Mouse (Mus musculus): Measurements from ENCODE around the gene Krtap10-10. TPM values are rescaled to one million over a fixed set of nuclear protein-coding genes. Genes with fewer than 3 reads are reported as not detected.

The Krtap10-10 gene
- polyA plus RNA-seq, 1 experiment: not detected

DNA sequence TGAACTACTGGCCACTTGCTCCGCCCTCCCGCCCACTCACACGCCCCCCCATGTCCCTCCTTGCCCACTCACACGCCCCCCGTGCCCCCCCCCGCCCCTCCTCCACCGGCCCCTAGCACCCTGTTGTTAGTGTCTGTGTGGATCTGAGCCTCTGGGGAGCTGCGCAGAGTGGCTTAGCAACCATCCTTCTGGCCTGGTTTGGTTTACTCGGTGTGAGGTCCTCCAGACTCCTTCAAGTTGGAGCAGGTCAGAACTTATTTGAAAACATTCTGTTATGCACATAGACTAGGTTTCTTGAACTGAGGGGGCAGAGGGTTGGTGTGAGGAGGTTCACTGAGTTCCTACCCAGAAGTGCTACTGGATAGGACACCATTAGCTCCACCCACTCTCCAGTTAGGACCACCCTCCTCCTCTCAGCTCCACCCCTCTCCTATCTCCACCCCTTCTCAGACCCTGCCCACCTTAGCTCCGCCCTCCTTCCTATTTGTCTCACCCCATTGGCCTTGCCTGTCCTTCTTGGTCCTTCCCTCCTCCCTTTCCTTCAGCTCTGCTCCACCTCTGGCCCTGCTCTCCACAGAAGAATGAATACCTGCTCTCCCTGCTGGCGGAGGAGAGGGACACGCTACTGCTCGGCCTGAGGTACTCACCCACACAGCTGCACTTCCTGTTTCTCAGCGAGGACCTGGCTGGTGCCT, 28.5 kb downstream of the Krtap10-10 start:
- no peak for TF ChIP-seq POLR2A (IDR thresholded peaks at IDR 0.05; ENCODE audit: extremely low read depth, insufficient read depth, low read length)
- no peak for TF ChIP-seq CTCF (IDR thresholded peaks at IDR 0.05; ENCODE audit: extremely low read depth, insufficient read depth, low read length)
- Histone ChIP-seq H3K4me3 (ENCODE audit: insufficient read depth, low read length) (no peak overlapping the region), H3K4me1 (ENCODE audit: control insufficient read depth, insufficient read depth, low read length) (no peaks in the 10 kb centered on the region), H3K27ac (ENCODE audit: insufficient read depth, low read length) (no peak overlapping the region)

DNA sequence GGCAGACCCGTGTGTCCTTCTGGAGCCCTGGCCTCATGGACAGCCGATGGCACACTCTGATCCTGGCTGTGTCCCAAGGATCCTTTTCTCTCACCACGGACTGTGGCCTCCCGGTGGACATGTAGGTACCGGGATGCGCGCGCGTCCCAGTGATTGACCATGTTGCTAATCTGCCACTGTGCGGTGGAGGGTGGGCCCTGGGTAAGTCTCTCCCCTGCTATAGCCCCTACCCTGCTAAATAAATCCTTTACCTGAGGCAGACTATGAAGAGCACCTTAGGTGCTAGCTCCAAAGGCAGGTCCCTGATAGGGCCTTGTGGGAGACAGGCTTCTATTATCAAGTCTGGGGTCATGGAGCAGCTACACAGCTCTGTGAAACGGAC, 29.0 kb downstream of the Krtap10-10 start:
- no peak overlapping the region for H3K4me3 ChIP-seq (ENCODE audit: insufficient read depth, low read length)
- TF ChIP-seq CTCF (IDR thresholded peaks at IDR 0.05; ENCODE audit: extremely low read depth, insufficient read depth, low read length) (no peak), POLR2A (IDR thresholded peaks at IDR 0.05; ENCODE audit: extremely low read depth, insufficient read depth, low read length) (no peak)
- H3K27ac ChIP-seq (ENCODE audit: insufficient read depth, low read length): no peak overlapping the region
- no peaks in the 10 kb centered on the region for H3K4me1 ChIP-seq (ENCODE audit: control insufficient read depth, insufficient read depth, low read length)

DNA sequence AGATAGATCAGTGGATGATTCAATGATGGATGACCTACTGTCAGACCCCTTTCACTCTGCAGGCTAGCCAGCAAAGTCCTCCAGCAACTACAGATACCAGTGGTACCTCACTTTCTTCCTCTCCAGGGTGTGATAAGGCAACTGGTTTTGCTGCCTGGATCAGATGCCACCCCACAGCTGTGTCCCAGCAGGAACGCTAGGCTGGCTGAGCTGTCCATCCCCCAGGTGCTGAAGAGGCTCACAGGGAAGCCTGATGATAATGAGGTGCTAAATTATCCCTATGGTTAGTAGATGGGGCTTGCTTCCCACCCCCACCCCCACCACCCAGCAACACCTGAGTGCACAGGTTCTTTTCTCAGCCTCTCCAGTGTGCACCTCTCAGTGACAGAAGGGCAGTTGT, 31.8 kb downstream of the Krtap10-10 start:
- TF ChIP-seq CTCF (IDR thresholded peaks at IDR 0.05; ENCODE audit: extremely low read depth, insufficient read depth, low read length) (no peak), POLR2A (IDR thresholded peaks at IDR 0.05; ENCODE audit: extremely low read depth, insufficient read depth, low read length) (no peak)
- no peak overlapping the region for H3K4me3 ChIP-seq (ENCODE audit: insufficient read depth, low read length)
- H3K4me1 ChIP-seq (ENCODE audit: control insufficient read depth, insufficient read depth, low read length): no peaks in the 10 kb centered on the region
- no peak overlapping the region for H3K27ac ChIP-seq (ENCODE audit: insufficient read depth, low read length)

- TF ChIP-seq POLR2A (IDR thresholded peaks at IDR 0.05; ENCODE audit: extremely low read depth, insufficient read depth, low read length) (no peak), CTCF (IDR thresholded peaks at IDR 0.05; ENCODE audit: extremely low read depth, insufficient read depth, low read length) (no peak)
- Histone ChIP-seq H3K4me1 (ENCODE audit: control insufficient read depth, insufficient read depth, low read length) (no peaks in the 10 kb centered on the region), H3K27ac (ENCODE audit: insufficient read depth, low read length) (no peak overlapping the region), H3K4me3 (ENCODE audit: insufficient read depth, low read length) (no peak overlapping the region)
Observed at GRCm38 (mm10) chr10:77869651-77870050, 33.9 kb downstream of the Krtap10-10 start.

DNA sequence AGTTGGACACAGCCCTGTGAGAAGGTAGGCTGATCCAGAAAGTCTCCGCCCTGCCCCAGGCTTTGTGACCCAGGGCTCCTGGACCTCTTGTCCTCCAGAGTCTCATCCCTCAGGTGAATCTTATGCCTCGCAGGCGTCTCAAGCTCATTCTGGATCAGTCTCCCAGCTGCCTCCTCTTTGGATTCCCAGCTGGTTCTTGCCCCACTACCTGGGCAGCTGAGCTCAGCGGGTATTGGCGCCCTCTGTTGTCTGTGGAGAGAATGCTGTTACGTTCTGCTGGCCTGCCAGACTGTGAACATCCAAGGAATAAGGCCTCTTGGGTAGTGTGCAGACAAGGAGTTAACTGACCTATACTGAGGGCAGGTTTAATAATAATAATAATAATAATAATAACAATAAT, 43.2 kb downstream of the Krtap10-10 start:
- H3K27ac ChIP-seq (ENCODE audit: insufficient read depth, low read length): no peak overlapping the region
- TF ChIP-seq POLR2A (IDR thresholded peaks at IDR 0.05; ENCODE audit: extremely low read depth, insufficient read depth, low read length): no peak
- peak; percentile 60 for TF ChIP-seq CTCF (IDR thresholded peaks at IDR 0.05; ENCODE audit: extremely low read depth, insufficient read depth, low read length)
- H3K4me3 ChIP-seq (ENCODE audit: insufficient read depth, low read length): no peak overlapping the region
- no peaks in the 10 kb centered on the region for H3K4me1 ChIP-seq (ENCODE audit: control insufficient read depth, insufficient read depth, low read length)

DNA sequence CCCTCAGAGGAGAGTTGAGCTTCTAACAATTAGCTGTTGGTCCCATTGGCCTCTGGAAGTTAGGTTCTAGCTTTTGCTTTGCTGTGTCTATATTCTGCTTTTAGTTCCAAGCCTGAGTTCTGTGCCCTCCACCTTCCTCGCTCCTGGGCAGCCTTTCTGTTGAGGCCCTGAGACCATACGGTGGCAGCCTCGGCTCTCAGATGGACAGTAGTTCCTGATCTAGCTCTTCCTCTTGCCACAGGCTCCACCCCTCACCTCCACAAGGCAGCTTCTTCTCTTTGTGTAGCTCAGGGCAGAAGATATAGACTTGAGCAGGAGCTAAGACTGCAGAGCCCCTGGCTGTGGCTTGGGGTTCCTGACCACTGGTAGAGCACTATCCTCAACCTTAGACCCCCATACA, 44.6 kb downstream of the Krtap10-10 start:
- Histone ChIP-seq H3K27ac (ENCODE audit: insufficient read depth, low read length) (no peak overlapping the region), H3K4me1 (ENCODE audit: control insufficient read depth, insufficient read depth, low read length) (no peaks in the 10 kb centered on the region), H3K4me3 (ENCODE audit: insufficient read depth, low read length) (no peak overlapping the region)
- TF ChIP-seq POLR2A (IDR thresholded peaks at IDR 0.05; ENCODE audit: extremely low read depth, insufficient read depth, low read length): no peak
- no peak for TF ChIP-seq CTCF (IDR thresholded peaks at IDR 0.05; ENCODE audit: extremely low read depth, insufficient read depth, low read length)

DNA sequence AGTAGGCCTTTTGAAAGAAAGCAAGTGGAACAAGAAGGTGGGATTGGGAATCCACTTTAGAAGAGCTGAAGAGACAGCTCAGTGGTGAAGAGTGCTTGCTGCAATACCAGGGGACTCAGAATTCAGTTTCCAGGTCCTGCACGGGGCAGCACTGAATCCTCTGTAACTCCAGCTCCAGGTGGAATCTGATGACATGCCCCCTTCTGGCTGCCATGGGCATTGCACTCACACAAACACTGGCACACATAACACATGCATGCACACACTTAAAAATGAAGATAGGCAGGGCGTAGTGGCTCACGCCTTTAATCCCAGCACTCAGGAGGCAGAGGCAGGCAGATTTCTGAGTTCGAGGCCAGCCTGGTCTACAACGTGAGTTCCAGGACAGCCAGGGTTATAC, 46.8 kb downstream of the Krtap10-10 start:
- Histone ChIP-seq H3K4me1 (ENCODE audit: control insufficient read depth, insufficient read depth, low read length) (no peaks in the 10 kb centered on the region), H3K27ac (ENCODE audit: insufficient read depth, low read length) (no peak overlapping the region), H3K4me3 (ENCODE audit: insufficient read depth, low read length) (no peak overlapping the region)
- TF ChIP-seq POLR2A (IDR thresholded peaks at IDR 0.05; ENCODE audit: extremely low read depth, insufficient read depth, low read length): no peak
- no peak for TF ChIP-seq CTCF (IDR thresholded peaks at IDR 0.05; ENCODE audit: extremely low read depth, insufficient read depth, low read length)

DNA sequence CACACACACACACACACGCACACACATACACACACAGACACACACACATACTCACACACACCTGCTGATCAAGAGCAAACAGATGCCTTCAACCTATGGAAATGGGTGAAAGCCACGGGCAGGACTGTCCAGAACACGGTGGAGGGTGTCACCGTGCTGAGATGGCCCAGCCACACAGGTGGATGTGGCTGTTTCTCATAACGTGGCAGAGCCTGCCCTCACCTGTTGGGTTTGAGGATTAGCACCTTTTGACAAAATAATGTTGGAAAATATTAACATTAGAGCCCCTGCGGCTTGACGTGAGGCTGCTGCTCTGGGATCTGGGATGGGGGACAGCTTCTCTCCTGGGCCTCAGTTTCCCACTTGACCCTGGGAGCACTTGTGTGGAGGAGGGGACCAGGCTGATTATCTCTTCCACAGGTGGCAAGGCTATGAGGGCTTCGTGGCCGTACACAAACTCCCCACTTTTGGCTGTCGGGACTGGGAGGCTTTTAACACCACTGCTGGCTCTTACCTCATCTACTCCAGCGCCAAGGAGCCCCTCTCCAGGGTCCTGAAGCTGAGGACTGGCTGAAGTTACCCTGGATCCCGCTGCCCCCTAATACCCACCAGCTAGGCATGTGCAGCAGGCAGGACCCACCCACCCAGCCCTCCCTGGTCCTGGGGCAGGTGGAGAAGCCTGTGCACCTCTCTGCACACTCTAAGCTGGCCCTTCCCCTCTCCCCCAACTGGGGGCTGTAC, 50.4 kb downstream of the Krtap10-10 start:
- no peak overlapping the region for H3K4me3 ChIP-seq (ENCODE audit: insufficient read depth, low read length)
- no peaks in the 10 kb centered on the region for H3K4me1 ChIP-seq (ENCODE audit: control insufficient read depth, insufficient read depth, low read length)
- TF ChIP-seq POLR2A (IDR thresholded peaks at IDR 0.05; ENCODE audit: extremely low read depth, insufficient read depth, low read length) (no peak), CTCF (IDR thresholded peaks at IDR 0.05; ENCODE audit: extremely low read depth, insufficient read depth, low read length) (peak; percentile 43)
- no peak overlapping the region for H3K27ac ChIP-seq (ENCODE audit: insufficient read depth, low read length)

Other genes starting within 250 kb of the Krtap10-10 start
- gene Sumo3, start 229.8 kb upstream of the Krtap10-10 start, polyA plus RNA-seq (2012; rRNA removed): 270 and 272 TPM in 2 replicates
- 9.3 TPM in 1 of 2 replicates, not detected in the other for gene Gm49325, start 229.8 kb upstream of the Krtap10-10 start, polyA plus RNA-seq (2012; rRNA removed)
- gene Ube2g2, start 213.7 kb upstream of the Krtap10-10 start, polyA plus RNA-seq (2012; rRNA removed): 38.8 and 40.7 TPM in 2 replicates
- gene Tspear, start 149.4 kb upstream of the Krtap10-10 start, polyA plus RNA-seq (2012; rRNA removed): 0.29 TPM in 1 of 2 replicates, not detected in the other
- gene Gm19402, start 145.2 kb upstream of the Krtap10-10 start, polyA plus RNA-seq (2012; rRNA removed): not detected in 2 replicates
- not detected in 2 replicates for gene Gm9508, start 138.7 kb upstream of the Krtap10-10 start, polyA plus RNA-seq (2012; rRNA removed)
- gene Gm10272, start 129.3 kb upstream of the Krtap10-10 start, polyA plus RNA-seq (2012; rRNA removed): not detected in 2 replicates
- not detected in 2 replicates for gene Gm10024, start 124.5 kb upstream of the Krtap10-10 start, polyA plus RNA-seq (2012; rRNA removed)
- gene Gm10142, start 120.1 kb upstream of the Krtap10-10 start, polyA plus RNA-seq (2012; rRNA removed): not detected in 2 replicates
- gene Krtap12-1, start 115.3 kb upstream of the Krtap10-10 start, polyA plus RNA-seq (2012; rRNA removed): not detected in 2 replicates
- gene Gm10100, start 109.5 kb upstream of the Krtap10-10 start, polyA plus RNA-seq (2012; rRNA removed): not detected in 2 replicates
- gene Gm18596, start 93.3 kb upstream of the Krtap10-10 start, polyA plus RNA-seq (2012; rRNA removed): not detected in 2 replicates
- gene Gm9736, start 84.6 kb upstream of the Krtap10-10 start, polyA plus RNA-seq (2012; rRNA removed): not detected in 2 replicates
- gene Gm3233, start 76.3 kb upstream of the Krtap10-10 start, polyA plus RNA-seq (2012; rRNA removed): not detected in 2 replicates
- gene Gm3238, start 64.6 kb upstream of the Krtap10-10 start, polyA plus RNA-seq (2012; rRNA removed): not detected in 2 replicates
- not detected in 2 replicates for gene Gm7138, start 59.0 kb upstream of the Krtap10-10 start, polyA plus RNA-seq (2012; rRNA removed)
- not detected in 2 replicates for gene Gm3250, start 53.4 kb upstream of the Krtap10-10 start, polyA plus RNA-seq (2012; rRNA removed)
- gene Gm7137, start 47.7 kb upstream of the Krtap10-10 start, polyA plus RNA-seq (2012; rRNA removed): not detected in 2 replicates
- gene Gm9639, start 40.9 kb upstream of the Krtap10-10 start, polyA plus RNA-seq (2012; rRNA removed): not detected in 2 replicates
- not detected in 2 replicates for gene Gm19668, start 36.8 kb upstream of the Krtap10-10 start, polyA plus RNA-seq (2012; rRNA removed)
- gene Gm9507, start 24.1 kb upstream of the Krtap10-10 start, polyA plus RNA-seq (2012; rRNA removed): not detected in 2 replicates
- gene Gm2696, start 21.3 kb upstream of the Krtap10-10 start, polyA plus RNA-seq (2012; rRNA removed): not detected in 2 replicates
- not detected in 2 replicates for gene Krtap10-4, start 8.9 kb upstream of the Krtap10-10 start, polyA plus RNA-seq (2012; rRNA removed)
- not detected in 2 replicates for gene Gm36176, start 10.9 kb downstream of the Krtap10-10 start, polyA plus RNA-seq (2012; rRNA removed)
- gene Gm10318, start 16.9 kb downstream of the Krtap10-10 start, polyA plus RNA-seq (2012; rRNA removed): 0.15 TPM in 1 of 2 replicates, not detected in the other
- gene Gm3285, start 26.0 kb downstream of the Krtap10-10 start, polyA plus RNA-seq (2012; rRNA removed): not detected in 2 replicates
- 7.3 and 7.7 TPM in 2 replicates for gene Lrrc3, start 66.6 kb downstream of the Krtap10-10 start, polyA plus RNA-seq (2012; rRNA removed)
- gene Trpm2, start 134.6 kb downstream of the Krtap10-10 start, polyA plus RNA-seq (2012; rRNA removed): 30.8 and 32.0 TPM in 2 replicates
- gene 1810043G02Rik, start 142.6 kb downstream of the Krtap10-10 start, polyA plus RNA-seq (2012; rRNA removed): 74.0 and 74.4 TPM in 2 replicates
- gene Pfkl, start 174.1 kb downstream of the Krtap10-10 start, polyA plus RNA-seq (2012; rRNA removed): 158 and 186 TPM in 2 replicates
- 0.13 and 0.38 TPM in 2 replicates for gene Dnmt3l, start 206.0 kb downstream of the Krtap10-10 start, polyA plus RNA-seq (2012; rRNA removed)
- gene Aire, start 207.7 kb downstream of the Krtap10-10 start, polyA plus RNA-seq (2012; rRNA removed): 0.32 and 0.65 TPM in 2 replicates
- 5.3 and 6.3 TPM in 2 replicates for gene Icosl, start 233.4 kb downstream of the Krtap10-10 start, polyA plus RNA-seq (2012; rRNA removed)

All from cortical plate, adult 2 months (tissue).